ENCODE assay signal across 10 mouse cellular contexts in the genomic region with DNA sequence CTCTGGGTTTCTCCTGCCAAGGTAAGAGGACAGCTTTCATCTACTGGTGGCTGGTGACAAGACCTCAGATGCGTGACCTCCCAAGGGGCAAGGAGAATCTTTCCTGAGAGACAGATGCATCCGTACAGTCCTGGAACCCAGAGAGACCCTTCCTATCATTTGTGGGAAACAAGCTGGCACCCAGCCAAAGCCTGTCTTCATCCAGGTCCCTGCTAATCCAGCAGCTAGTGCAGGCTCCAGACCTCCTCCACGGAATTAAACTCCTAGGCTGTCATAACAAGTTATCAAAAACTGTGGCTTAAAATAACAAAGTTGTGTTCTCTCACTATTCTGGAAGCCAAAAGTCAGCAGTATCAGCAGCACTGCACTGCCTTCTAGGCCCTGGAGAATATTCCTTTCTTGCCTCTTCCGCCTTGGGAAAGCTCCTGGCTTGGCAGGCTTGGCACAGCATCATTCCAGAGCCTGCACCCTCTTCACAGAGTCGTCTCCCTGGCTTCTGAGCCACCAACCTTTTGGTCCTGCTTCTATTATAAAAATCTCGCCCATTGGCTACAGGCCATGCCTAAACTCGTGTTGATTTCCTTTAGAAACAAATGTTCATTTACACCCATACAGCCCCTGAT.
A peak's percentile ranks its signal among the peaks of the same experiment; 100 is the strongest.
DNase-seq lines count a peak whose midpoint lies in the region; ATAC-seq lines count a peak whose summit lies in the region.
"Had no signal": no experiment of that assay in that cellular context is flagged by ENCODE, and none has a peak within 500 bp of the region (broad histone marks: within the 10 kb centered on the region; RNA-seq: fewer than 3 reads in every experiment).

No protein-coding gene starts in this region.

- H3K27me3 ChIP-seq in midbrain, embryonic 14.5 days (ENCODE audit: control insufficient read depth, insufficient read depth, low read length) = no peaks in the 10 kb centered on the region
- no peaks in the 10 kb centered on the region for H3K27me3 ChIP-seq in midbrain, embryonic 10.5 days (ENCODE audit: low read depth, poor library complexity, severe bottlenecking)
- no peaks in the 10 kb centered on the region for H3K27me3 ChIP-seq in stomach, embryonic 14.5 days (ENCODE audit: control insufficient read depth, insufficient read depth, low read length)

- H3K4me3 ChIP-seq in midbrain, embryonic 14.5 days (replicated peaks; ENCODE audit: low read depth, low read length) = no peak overlapping the region
- H3K4me3 ChIP-seq in midbrain, embryonic 10.5 days = no peak overlapping the region
- H3K4me3 ChIP-seq in stomach, embryonic 14.5 days (ENCODE audit: low read depth, low read length) = no peak overlapping the region
- H3K4me3 ChIP-seq: myocyte had no signal

- ATAC-seq in midbrain, embryonic 14.5 days (ENCODE audit: low FRiP score, low TSS enrichment) = no peak
- ATAC-seq in stomach, embryonic 14.5 days (ENCODE audit: insufficient number of reproducible peaks, insufficient read depth, low FRiP score, low read depth) = peak; percentile 29; the same call in 1 of the 2 replicates
- ATAC-seq: CD4-positive, CD25-positive, alpha-beta regulatory T cell, adult 4 months had no signal

- DNase-seq in gastrocnemius, postnatal 10 days = peak; percentile 21
- no peak for DNase-seq in gastrocnemius, postnatal 36 days
- peak; percentile 55 for DNase-seq in midbrain, embryonic 14.5 days
- no peak for DNase-seq in midbrain, embryonic 10.5 days (ENCODE audit: low spot score)
- DNase-seq in heart, postnatal 14 days = peak; percentile 10 to 26
- no peak for DNase-seq in layer of hippocampus, adult 9-10 months (ENCODE audit: low spot score)
- DNase-seq in urinary bladder, adult 18-20 months (ENCODE audit: low spot score in 2 of 2) = no peak

- intact Hi-C loops in gastrocnemius, postnatal 36 days (cut with DNase I) = no loop called here
- intact Hi-C loops in heart, postnatal 14 days (cut with DNase I) = no loop called here

- H3K9me3 ChIP-seq in midbrain, embryonic 14.5 days (ENCODE audit: control insufficient read depth, low read length) = no peaks in the 10 kb centered on the region
- no peaks in the 10 kb centered on the region for H3K9me3 ChIP-seq in midbrain, embryonic 10.5 days (replicated peaks)
- H3K9me3 ChIP-seq in stomach, embryonic 14.5 days (ENCODE audit: control insufficient read depth, low read depth, low read length) = no peaks in the 10 kb centered on the region

- no peak overlapping the region for H3K4me2 ChIP-seq in midbrain, embryonic 14.5 days (ENCODE audit: low read length)
- no peak overlapping the region for H3K4me2 ChIP-seq in stomach, embryonic 14.5 days (replicated peaks; ENCODE audit: low read depth, low read length)

- 53% methylated on average over 7 of the region's 7 CpGs for WGBS in midbrain, embryonic 14.5 days
- WGBS in midbrain, embryonic 10.5 days = 82% methylated on average over 7 of the region's 7 CpGs
- WGBS in stomach, embryonic 14.5 days = 28% methylated on average over 7 of the region's 7 CpGs

- peaks cover 10% of the 10 kb centered on the region for H3K4me1 ChIP-seq in midbrain, embryonic 14.5 days (ENCODE audit: control insufficient read depth, insufficient read depth, low read length)
- peaks cover 12% of the 10 kb centered on the region for H3K4me1 ChIP-seq in midbrain, embryonic 10.5 days
- H3K4me1 ChIP-seq in stomach, embryonic 14.5 days (ENCODE audit: control insufficient read depth, insufficient read depth, low read length) = peaks cover 15% of the 10 kb centered on the region

- H3K27ac ChIP-seq in midbrain, embryonic 14.5 days (replicated peaks; ENCODE audit: low read depth, low read length) = no peak overlapping the region
- H3K27ac ChIP-seq in midbrain, embryonic 10.5 days (replicated peaks) = no peak overlapping the region
- peak overlapping the region; percentile 49; the same call in 1 of the 2 replicates for H3K27ac ChIP-seq in stomach, embryonic 14.5 days (ENCODE audit: low read length)

- no peak overlapping the region for H3K9ac ChIP-seq in midbrain, embryonic 14.5 days (replicated peaks; ENCODE audit: low read length)
- H3K9ac ChIP-seq in stomach, embryonic 14.5 days (replicated peaks; ENCODE audit: low read depth, low read length) = no peak overlapping the region

- no peaks in the 10 kb centered on the region for H3K36me3 ChIP-seq in midbrain, embryonic 14.5 days (ENCODE audit: control insufficient read depth, insufficient read depth, low read length)
- no peaks in the 10 kb centered on the region for H3K36me3 ChIP-seq in midbrain, embryonic 10.5 days
- no peaks in the 10 kb centered on the region for H3K36me3 ChIP-seq in stomach, embryonic 14.5 days (ENCODE audit: control insufficient read depth, insufficient read depth, low read length)

Comparison
In these comparisons a context has a peak if more than half of its experiments do, and no peak if none do; other contexts are left out.
1. DNase-seq: peak in gastrocnemius, postnatal 10 days (single experiment), midbrain, embryonic 14.5 days (single experiment) and heart, postnatal 14 days (2 of 2); none in gastrocnemius, postnatal 36 days (0 of 2), midbrain, embryonic 10.5 days (single experiment), layer of hippocampus, adult 9-10 months (single experiment) and urinary bladder, adult 18-20 months (0 of 2).